Mouse (Mus musculus) cerebellum, postnatal 10 days (tissue): ENCODE data around the gene Atxn2.
A peak's percentile ranks its signal among the peaks of the same experiment; 100 is the strongest.

Experiments used
- DNase-seq, 2 experiments: peaks; one replicate each; pipeline ENCODE4 v3.0.0; 2021; ENCODE audit warnings: mixed read lengths in 2 of 2

The Atxn2 gene

GRCm38 (mm10) chr5:121817551-121817950 lies 106.4 kb downstream of the Atxn2 start:
- peak in 1 of 2 experiments; percentile 12 for DNase-seq

- DNase-seq: peak in 1 of 2 experiments; percentile 12
Observed at GRCm38 (mm10) chr5:121818401-121818800, 107.3 kb downstream of the Atxn2 start.

- peak in 1 of 2 experiments; percentile 8 for DNase-seq
Observed at GRCm38 (mm10) chr5:121818862-121819261, 107.7 kb downstream of the Atxn2 start.

- DNase-seq: no peak
Observed at GRCm38 (mm10) chr5:121819559-121819958, 108.4 kb downstream of the Atxn2 start.

GRCm38 (mm10) chr5:121820161-121820560 lies 109.0 kb downstream of the Atxn2 start:
- peak in 1 of 2 experiments; percentile 13 for DNase-seq

GRCm38 (mm10) chr5:121820657-121821056 lies 109.5 kb downstream of the Atxn2 start:
- DNase-seq: no peak

- peak in 1 of 2 experiments; percentile 44 for DNase-seq
Observed at GRCm38 (mm10) chr5:121821116-121821515, 110.0 kb downstream of the Atxn2 start.

- DNase-seq: peak; percentile 37 to 55
Observed at GRCm38 (mm10) chr5:121821552-121821951, 110.4 kb downstream of the Atxn2 start.

GRCm38 (mm10) chr5:121822786-121823505 lies 111.8 kb downstream of the Atxn2 start:
- peak in 1 of 2 experiments; percentile 40 for DNase-seq

- peak in 1 of 2 experiments; percentile 20 for DNase-seq
Observed at GRCm38 (mm10) chr5:121823668-121824067, 112.5 kb downstream of the Atxn2 start.

GRCm38 (mm10) chr5:121824121-121824520 lies 113.0 kb downstream of the Atxn2 start:
- peak in 1 of 2 experiments; percentile 30 for DNase-seq

GRCm38 (mm10) chr5:121825606-121826005 lies 114.5 kb downstream of the Atxn2 start:
- peak; percentile 64 to 74 for DNase-seq

GRCm38 (mm10) chr5:121827876-121828275 lies 116.7 kb downstream of the Atxn2 start:
- peak; percentile 67 to 69 for DNase-seq

- peak; percentile 77 to 79 for DNase-seq
Observed at GRCm38 (mm10) chr5:121828491-121829432, 117.6 kb downstream of the Atxn2 start.

- no peak for DNase-seq
Observed at GRCm38 (mm10) chr5:121831002-121831601, 120.0 kb downstream of the Atxn2 start.

- DNase-seq: no peak
Observed at GRCm38 (mm10) chr5:121832376-121833155, 121.4 kb downstream of the Atxn2 start.

- DNase-seq: no peak
Observed at GRCm38 (mm10) chr5:121833159-121833558, 122.0 kb downstream of the Atxn2 start.

- peak in 1 of 2 experiments; percentile 54 for DNase-seq
Observed at GRCm38 (mm10) chr5:121833572-121834240, 122.6 kb downstream of the Atxn2 start.

- DNase-seq: no peak
Observed at GRCm38 (mm10) chr5:121834241-121834606, 123.1 kb downstream of the Atxn2 start.

GRCm38 (mm10) chr5:121834991-121835747 lies 124.0 kb downstream of the Atxn2 start:
- DNase-seq: no peak
